Mouse (Mus musculus) MEL (cell line): ENCODE data around the gene Maml3. TPM values are rescaled to one million over a fixed set of nuclear protein-coding genes. Genes with fewer than 3 reads are reported as not detected.

Source experiments
- DNase-seq: peaks from one replicate; pipeline ENCODE4 v3.0.0; 2011; ENCODE audit warnings: low read depth, low spot score
- H3K27ac ChIP-seq: 2 replicates; pipeline ENCODE4 v1.5.1; 2012; ENCODE audit warnings: low read depth, mild to moderate bottlenecking, control low read depth, low read length, moderate library complexity; ENCODE audit not compliant: control insufficient read depth
- H3K27me3 ChIP-seq, 2 experiments: fragments of 150-350 bp in 1 of 2; sonication (generic) in 1 of 2; 2 replicates each; pipeline ENCODE4 v1.6.1; 2012; ENCODE audit warnings: low read length in 2 of 2, mild to moderate bottlenecking in 2 of 2, improper control_type of control experiment in 1 of 2, moderate library complexity in 1 of 2; ENCODE audit not compliant: insufficient read depth in 2 of 2, control insufficient read depth in 1 of 2
- H3K36me3 ChIP-seq, 2 experiments: 2 replicates each; pipeline ENCODE4 v1.6.1; 2012 to 2014; ENCODE audit warnings: low read length in 2 of 2, improper control_type of control experiment in 1 of 2, inconsistent platforms in 1 of 2, mild to moderate bottlenecking in 1 of 2; ENCODE audit not compliant: insufficient read depth in 2 of 2, control insufficient read depth in 1 of 2
- H3K4me1 ChIP-seq, 2 experiments: fragments of 150-350 bp in 1 of 2; sonication (generic) in 1 of 2; 2 replicates each; pipeline ENCODE4 v1.6.1; 2012; ENCODE audit warnings: low read length in 2 of 2, improper control_type of control experiment in 1 of 2, mild to moderate bottlenecking in 1 of 2; ENCODE audit not compliant: insufficient read depth in 2 of 2, control insufficient read depth in 1 of 2
- H3K4me3 ChIP-seq, 2 experiments: fragments of 150-350 bp in 1 of 2; sonication (generic) in 1 of 2; 2 replicates each; pipeline ENCODE4 v1.5.1; 2012; ENCODE audit warnings: low read depth in 2 of 2, low read length in 2 of 2, mild to moderate bottlenecking in 2 of 2, moderate library complexity in 2 of 2, control low read depth in 1 of 2, improper control_type of control experiment in 1 of 2; ENCODE audit not compliant: control insufficient read depth in 1 of 2, insufficient read depth in 1 of 2
- H3K79me2 ChIP-seq: 2 replicates; pipeline ENCODE4 v1.6.1; 2012; ENCODE audit warnings: mild to moderate bottlenecking, low read length, moderate library complexity; ENCODE audit not compliant: control insufficient read depth, poor library complexity, insufficient read depth
- H3K9ac ChIP-seq: 2 replicates; pipeline ENCODE4 v1.6.1; 2012; ENCODE audit warnings: low read depth, mild to moderate bottlenecking, control low read depth, low read length, moderate library complexity; ENCODE audit not compliant: control insufficient read depth, poor library complexity, severe bottlenecking
- H3K9me3 ChIP-seq: fragments of 150-350 bp; sonication (generic); replicated peaks from 2 replicates; pipeline ENCODE4 v1.6.1; 2012; ENCODE audit warnings: mild to moderate bottlenecking, low read length, improper control_type of control experiment, moderate library complexity; ENCODE audit not compliant: insufficient read depth
- CHD2 ChIP-seq: IDR thresholded peaks from 2 replicates; pipeline ENCODE4 v1.6.1; 2011; ENCODE audit warnings: low read length, improper control_type of control experiment
- CTCF ChIP-seq, 3 experiments: IDR thresholded peaks in 2 of 3; conservative IDR thresholded peaks in 1 of 3; 2 replicates each; pipeline ENCODE4 v1.5.1; 2011 to 2012; ENCODE audit warnings: low read length in 3 of 3, low read depth in 2 of 3, mild to moderate bottlenecking in 2 of 3, improper control_type of control experiment in 1 of 3, inconsistent platforms in 1 of 3, mixed read lengths in 1 of 3, moderate library complexity in 1 of 3; ENCODE audit not compliant: control insufficient read depth in 1 of 3, insufficient read depth in 1 of 3, poor library complexity in 1 of 3, severe bottlenecking in 1 of 3
- E2F4 ChIP-seq: IDR thresholded peaks from 2 replicates; pipeline ENCODE4 v1.6.1; 2011; ENCODE audit warnings: low read depth, low read length, improper control_type of control experiment, borderline replicate concordance
- ETS1 ChIP-seq: IDR thresholded peaks from 2 replicates; pipeline ENCODE4 v1.6.1; 2012; ENCODE audit warnings: low read depth, mild to moderate bottlenecking, inconsistent platforms, low read length, improper control_type of control experiment, moderate library complexity
- GABPA ChIP-seq: IDR thresholded peaks from 2 replicates; pipeline ENCODE4 v1.6.1; 2012; ENCODE audit warnings: low read depth, mild to moderate bottlenecking, inconsistent platforms, low read length, improper control_type of control experiment, moderate library complexity
- HCFC1 ChIP-seq: IDR thresholded peaks from 2 replicates; pipeline ENCODE4 v1.6.1; 2012; ENCODE audit warnings: low read depth, mild to moderate bottlenecking, inconsistent platforms, low read length, improper control_type of control experiment, moderate library complexity
- KAT2A ChIP-seq: conservative IDR thresholded peaks from 2 replicates; pipeline ENCODE4 v1.6.1; 2012; ENCODE audit warnings: low read depth, low read length, improper control_type of control experiment, inconsistent platforms
- MAFK ChIP-seq: IDR thresholded peaks from 2 replicates; pipeline ENCODE4 v1.6.1; 2011; ENCODE audit warnings: low read depth, mild to moderate bottlenecking, low read length, improper control_type of control experiment, borderline replicate concordance
- MAX ChIP-seq: IDR thresholded peaks from 2 replicates; pipeline ENCODE4 v1.6.1; 2011; ENCODE audit warnings: low read length, improper control_type of control experiment
- MAZ ChIP-seq: IDR thresholded peaks from 2 replicates; pipeline ENCODE4 v1.6.1; 2012; ENCODE audit warnings: low read depth, mild to moderate bottlenecking, inconsistent platforms, low read length, improper control_type of control experiment
- NRF1 ChIP-seq: IDR thresholded peaks from 2 replicates; pipeline ENCODE4 v1.6.1; 2014; ENCODE audit warnings: low read depth, mild to moderate bottlenecking, inconsistent platforms, low read length, improper control_type of control experiment, moderate library complexity; ENCODE audit not compliant: poor library complexity, insufficient read depth, severe bottlenecking
- POLR2A ChIP-seq, 2 experiments: IDR thresholded peaks; 2 replicates each; pipeline ENCODE4 v1.6.1; 2011 to 2012; ENCODE audit warnings: low read length in 2 of 2, mild to moderate bottlenecking in 2 of 2, control low read depth in 1 of 2, improper control_type of control experiment in 1 of 2, low read depth in 1 of 2, moderate library complexity in 1 of 2; ENCODE audit not compliant: control insufficient read depth in 1 of 2, insufficient read depth in 1 of 2, poor library complexity in 1 of 2
- POLR2AphosphoS2 ChIP-seq: IDR thresholded peaks from 2 replicates; pipeline ENCODE4 v1.6.1; 2011; ENCODE audit warnings: low read length, improper control_type of control experiment
- POLR2AphosphoS5 ChIP-seq: IDR thresholded peaks from 2 replicates; pipeline ENCODE4 v1.6.1; 2012; ENCODE audit warnings: low read depth, borderline replicate concordance, mild to moderate bottlenecking, inconsistent platforms, low read length, moderate library complexity, mixed read lengths
- RCOR1 ChIP-seq: IDR thresholded peaks from 2 replicates; pipeline ENCODE4 v1.6.1; 2012; ENCODE audit warnings: low read depth, mild to moderate bottlenecking, inconsistent platforms, low read length, improper control_type of control experiment
- SMC3 ChIP-seq: IDR thresholded peaks from 2 replicates; pipeline ENCODE4 v1.6.1; 2011; ENCODE audit warnings: low read depth, low read length, improper control_type of control experiment
- UBTF ChIP-seq: IDR thresholded peaks from 2 replicates; pipeline ENCODE4 v1.6.1; 2012; ENCODE audit warnings: low read depth, mild to moderate bottlenecking, inconsistent platforms, low read length, improper control_type of control experiment, moderate library complexity, borderline replicate concordance; ENCODE audit not compliant: insufficient read depth
- USF1 ChIP-seq: IDR thresholded peaks from 2 replicates; pipeline ENCODE4 v1.6.1; 2014; ENCODE audit warnings: low read depth, mild to moderate bottlenecking, inconsistent platforms, low read length, improper control_type of control experiment, moderate library complexity
- ZNF384 ChIP-seq: IDR thresholded peaks from 2 replicates; pipeline ENCODE4 v1.6.1; 2012; ENCODE audit warnings: low read depth, mild to moderate bottlenecking, inconsistent platforms, low read length, improper control_type of control experiment
- polyA plus RNA-seq, 2 experiments: library from polyadenylated mRNA; stranded (reverse) in 1 of 2; unstranded in 1 of 2; fragments of >175 nt in 1 of 2; fragments of >200 nt in 1 of 2; gene quantifications; 2 replicates each; pipeline versions ENCODE4 v1.2.1 to v1.2.4; 2012; ENCODE audit warnings: low replicate concordance in 2 of 2, low read depth in 1 of 2; ENCODE audit not compliant: insufficient read length in 2 of 2, insufficient read depth in 1 of 2, missing spikeins in 1 of 2
- total RNA-seq: library from RNA; depleted of rRNA; stranded (reverse); fragments of 300-350 nt; gene quantifications from 2 replicates; pipeline ENCODE4 v1.2.3, GENCODE M21; 2012

Maml3 gene
- total and polyA plus RNA-seq, 3 experiments: 2.0 to 4.1 TPM; not detected in 1

DNA sequence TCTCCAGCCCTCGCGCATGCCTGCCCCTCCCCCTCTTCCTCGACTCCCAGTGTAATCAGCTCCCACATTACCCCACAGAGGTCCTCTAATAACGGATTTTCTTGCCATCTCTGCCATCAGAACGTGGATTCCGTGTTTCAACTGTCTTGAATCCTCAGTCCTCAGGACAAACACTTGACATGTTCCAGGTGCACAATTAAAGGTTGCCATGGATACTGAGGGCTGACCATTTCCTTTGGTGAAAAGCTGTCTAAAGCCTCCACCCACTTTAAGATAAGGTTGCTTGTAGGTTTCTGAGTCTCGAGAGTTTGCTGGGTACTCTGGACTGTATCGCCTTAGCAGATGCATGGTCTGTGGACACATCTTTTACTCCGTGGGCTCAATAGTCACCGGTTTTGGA, 458.6 kb downstream of the Maml3 start:
- Histone ChIP-seq H3K4me3 (no peak overlapping the region), H3K9me3 (no peaks in the 10 kb centered on the region), H3K36me3 (no peaks in the 10 kb centered on the region), H3K27me3 (no peaks in the 10 kb centered on the region), H3K79me2 (no peaks in the 10 kb centered on the region), H3K27ac (no peak overlapping the region), H3K4me1 (no peaks in the 10 kb centered on the region; a peak in 1 of 4 replicates), H3K9ac (no peak overlapping the region)
- DNase-seq: no peak
- no peak for TF ChIP-seq POLR2AphosphoS2
- no peak for TF ChIP-seq MAX
- no peak for TF ChIP-seq GABPA
- no peak for TF ChIP-seq POLR2A (IDR thresholded peaks at IDR 0.05; ENCODE audit: control insufficient read depth in 1 of 2, insufficient read depth in 1 of 2, low read depth in 1 of 2, low read length in 2 of 2, poor library complexity in 1 of 2)
- TF ChIP-seq MAFK: no peak
- no peak for TF ChIP-seq NRF1
- TF ChIP-seq HCFC1: no peak
- no peak for TF ChIP-seq CHD2
- TF ChIP-seq UBTF: no peak
- no peak for TF ChIP-seq KAT2A
- no peak for TF ChIP-seq POLR2AphosphoS5
- no peak for TF ChIP-seq USF1
- TF ChIP-seq SMC3: no peak
- TF ChIP-seq MAZ: no peak
- TF ChIP-seq E2F4: no peak
- no peak for TF ChIP-seq ZNF384
- TF ChIP-seq ETS1: no peak
- TF ChIP-seq CTCF (IDR thresholded peaks at IDR 0.05 in 2 of 3, conservative IDR thresholded peaks at IDR 0.05 in 1 of 3; ENCODE audit: control insufficient read depth in 1 of 3, insufficient read depth in 1 of 3, low read depth in 2 of 3, low read length in 3 of 3, poor library complexity in 1 of 3, severe bottlenecking in 1 of 3): no peak

DNA sequence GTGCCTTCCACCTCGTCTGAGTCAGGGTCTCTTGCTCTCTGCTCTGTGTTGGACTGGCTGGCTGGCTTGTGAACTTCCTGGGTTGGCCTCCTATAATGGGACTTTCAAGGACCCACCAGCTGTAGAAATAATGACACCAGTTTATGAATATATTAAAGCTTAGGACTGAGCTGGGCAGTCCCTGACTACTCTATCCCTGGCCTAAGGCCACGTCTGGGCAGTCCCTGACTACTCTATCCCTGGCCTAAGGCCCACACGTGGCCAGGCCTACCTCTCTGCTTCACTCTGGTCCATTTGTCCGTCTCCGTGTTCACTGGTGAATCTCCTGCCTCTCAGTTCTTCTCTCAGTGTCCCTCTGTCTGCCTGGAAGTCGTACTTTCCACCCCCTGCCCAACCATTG, 459.4 kb downstream of the Maml3 start:
- Histone ChIP-seq H3K4me3 (no peak overlapping the region), H3K79me2 (no peaks in the 10 kb centered on the region), H3K9ac (no peak overlapping the region), H3K27ac (no peak overlapping the region), H3K27me3 (no peaks in the 10 kb centered on the region), H3K4me1 (no peaks in the 10 kb centered on the region; a peak in 1 of 4 replicates), H3K36me3 (no peaks in the 10 kb centered on the region)
- no peak for DNase-seq
- no peak for TF ChIP-seq RCOR1
- no peak for TF ChIP-seq E2F4
- TF ChIP-seq, all 39 proteins: peak for 0
- H3K9me3 ChIP-seq: no peaks in the 10 kb centered on the region
